ENCODE assay signal across 8 mouse cellular contexts in genomic region chr11:102605553-102606416, GRCm38 (mm10). TPM values are rescaled to one million over a fixed set of nuclear protein-coding genes. Genes with fewer than 3 reads are reported as not detected.
A peak's percentile ranks its signal among the peaks of the same experiment; 100 is the strongest.
DNase-seq lines count a peak whose midpoint lies in the region; ATAC-seq and TF ChIP-seq lines count a peak whose summit lies in the region.

No protein-coding gene starts in this region.

- peak overlapping the region; percentile 89 for H3K4me3 ChIP-seq in lung, embryonic 14.5 days (ENCODE audit: low read depth, low read length)
- peak overlapping the region; percentile 87 for H3K4me3 ChIP-seq in embryonic facial prominence, embryonic 10.5 days
- peak overlapping the region; percentile 79 for H3K4me3 ChIP-seq in hindbrain, embryonic 10.5 days
- H3K4me3 ChIP-seq in liver, embryonic 14.5 days (ENCODE audit: insufficient read depth in 1 of 2, low read depth in 2 of 2, low read length in 2 of 2): peak overlapping the region; percentile 24 to 37; a peak in 3 of 4 replicates

- H3K4me1 ChIP-seq in lung, embryonic 14.5 days (ENCODE audit: insufficient read depth): peaks cover 10% of the 10 kb centered on the region; the same call in 1 of the 2 replicates
- H3K4me1 ChIP-seq in embryonic facial prominence, embryonic 10.5 days: peaks cover 49% of the 10 kb centered on the region
- peaks cover 75% of the 10 kb centered on the region for H3K4me1 ChIP-seq in hindbrain, embryonic 10.5 days (replicated peaks)
- no peaks in the 10 kb centered on the region for H3K4me1 ChIP-seq in liver, embryonic 14.5 days (replicated peaks; ENCODE audit: control insufficient read depth in 2 of 2, insufficient read depth in 2 of 2, low read length in 1 of 2)

- WGBS in lung, embryonic 14.5 days: 1% methylated on average over 62 of the region's 62 CpGs
- under 1% methylated on average over 62 of the region's 62 CpGs for WGBS in embryonic facial prominence, embryonic 10.5 days
- under 1% methylated on average over 62 of the region's 62 CpGs for WGBS in hindbrain, embryonic 10.5 days
- WGBS in liver, embryonic 14.5 days (ENCODE audit: insufficient replicate concordance): 4% methylated on average over 62 of the region's 62 CpGs

- peak overlapping the region; percentile 80 for H3K4me2 ChIP-seq in lung, embryonic 14.5 days
- H3K4me2 ChIP-seq in liver, embryonic 14.5 days (ENCODE audit: low read depth): 0 out of 2 replicates have a peak overlapping the region, but pooled peaks have one; percentile 44

- H3K9ac ChIP-seq in lung, embryonic 14.5 days: peak overlapping the region; percentile 96
- H3K9ac ChIP-seq in liver, embryonic 14.5 days (replicated peaks): no peak overlapping the region

- TF ChIP-seq EP300 in liver, embryonic 14.5 days (IDR thresholded peaks at IDR 0.05; ENCODE audit: low read depth): no peak

- ATAC-seq in lung, embryonic 14.5 days (ENCODE audit: insufficient read depth): no peak
- no peak for ATAC-seq in liver, embryonic 14.5 days (ENCODE audit: insufficient read depth)
- ATAC-seq in inflammation-experienced regulatory T-cells, adult 6 months: no peak

- no peaks in the 10 kb centered on the region; the same call in 1 of the 2 replicates for H3K27me3 ChIP-seq in lung, embryonic 14.5 days (ENCODE audit: insufficient read depth, low read length)
- H3K27me3 ChIP-seq in embryonic facial prominence, embryonic 10.5 days (replicated peaks; ENCODE audit: low read depth, poor library complexity, severe bottlenecking): peaks cover 10% of the 10 kb centered on the region
- peaks cover 38% of the 10 kb centered on the region for H3K27me3 ChIP-seq in hindbrain, embryonic 10.5 days (ENCODE audit: insufficient read depth, poor library complexity, severe bottlenecking)
- peaks cover 72% of the 10 kb centered on the region for H3K27me3 ChIP-seq in liver, embryonic 14.5 days (ENCODE audit: control insufficient read depth, insufficient read depth, low read length)

- H3K9me3 ChIP-seq in lung, embryonic 14.5 days (ENCODE audit: low read depth, low read length): no peaks in the 10 kb centered on the region
- H3K9me3 ChIP-seq in embryonic facial prominence, embryonic 10.5 days: no peaks in the 10 kb centered on the region
- no peaks in the 10 kb centered on the region for H3K9me3 ChIP-seq in hindbrain, embryonic 10.5 days
- no peaks in the 10 kb centered on the region for H3K9me3 ChIP-seq in liver, embryonic 14.5 days (ENCODE audit: control insufficient read depth, low read length)

- H3K36me3 ChIP-seq in lung, embryonic 14.5 days (ENCODE audit: insufficient read depth): peaks cover 7% of the 10 kb centered on the region
- peaks cover 15% of the 10 kb centered on the region for H3K36me3 ChIP-seq in embryonic facial prominence, embryonic 10.5 days (replicated peaks)
- H3K36me3 ChIP-seq in hindbrain, embryonic 10.5 days: peaks cover 5% of the 10 kb centered on the region; the same call in 1 of the 2 replicates
- no peaks in the 10 kb centered on the region for H3K36me3 ChIP-seq in liver, embryonic 14.5 days (replicated peaks; ENCODE audit: control insufficient read depth, insufficient read depth, low read depth)

- DNase-seq in lung, embryonic 14.5 days: peak; percentile 73
- DNase-seq in lung, postnatal 36 days: no peak
- DNase-seq in embryonic facial prominence, embryonic 10.5 days (ENCODE audit: low spot score): peak; percentile 70
- peak; percentile 70 for DNase-seq in hindbrain, embryonic 10.5 days (ENCODE audit: low spot score)
- no peak for DNase-seq in liver, embryonic 14.5 days (ENCODE audit: low read depth in 3 of 3, low spot score in 3 of 3)
- DNase-seq in retina, postnatal 1 day: peak; percentile 51
- DNase-seq in layer of hippocampus, postnatal 14 days (ENCODE audit: low spot score in 2 of 2): no peak

- H3K27ac ChIP-seq in lung, embryonic 14.5 days (ENCODE audit: low read depth): peak overlapping the region; percentile 99
- H3K27ac ChIP-seq in embryonic facial prominence, embryonic 10.5 days (replicated peaks): peak overlapping the region; percentile 99
- peak overlapping the region; percentile 99 for H3K27ac ChIP-seq in hindbrain, embryonic 10.5 days
- no peak overlapping the region for H3K27ac ChIP-seq in liver, embryonic 14.5 days

- TF ChIP-seq CTCF in lung, embryonic 14.5 days (IDR thresholded peaks at IDR 0.05; ENCODE audit: low read depth): no peak; the same call in 1 of the 2 replicates
- 0 out of 2 replicates have a peak, but pooled peaks have one; percentile 6 for TF ChIP-seq CTCF in liver, embryonic 14.5 days (IDR thresholded peaks at IDR 0.05; ENCODE audit: low read depth)

RNA-seq across cellular contexts. Expression of gene Fzd2, which starts 1.6 kb away (rescaled TPM):
- polyA plus RNA-seq in lung, embryonic 14.5 days (2014; fragmentation: Nextera tagmentation; extraction: Ambion mirVana): 40.0 and 42.9 TPM in 2 replicates
- polyA plus RNA-seq in embryonic facial prominence, embryonic 10.5 days (2016; fragmentation: Nextera tagmentation; extraction: Ambion mirVana): 45.8 and 49.0 TPM in 2 replicates
- polyA plus RNA-seq in hindbrain, embryonic 10.5 days (2016; fragmentation: Nextera tagmentation; extraction: Ambion mirVana): 31.8 and 36.9 TPM in 2 replicates
- polyA plus RNA-seq in liver, embryonic 14.5 days (2012; rRNA removed): 0.91 and 1.1 TPM in 2 replicates
- 0.28 and 0.47 TPM in 2 replicates for polyA plus RNA-seq in liver, embryonic 14.5 days (2014; fragmentation: Nextera tagmentation; extraction: Ambion mirVana)
- not detected for polyA plus RNA-seq in inflammation-experienced regulatory T-cells, adult 6 months (2017; shearing (Covaris generic))
- total RNA-seq in layer of hippocampus, postnatal 14 days (2021): 1 to 10 TPM; 8.5 to 9.4 TPM

RNA-seq across cellular contexts. Expression of gene Gm11627, which starts 26.5 kb away (rescaled TPM):
- polyA plus RNA-seq in lung, embryonic 14.5 days (2014; fragmentation: Nextera tagmentation; extraction: Ambion mirVana): 14.3 and 15.3 TPM in 2 replicates
- polyA plus RNA-seq in embryonic facial prominence, embryonic 10.5 days (2016; fragmentation: Nextera tagmentation; extraction: Ambion mirVana): 5.3 and 6.2 TPM in 2 replicates
- polyA plus RNA-seq in hindbrain, embryonic 10.5 days (2016; fragmentation: Nextera tagmentation; extraction: Ambion mirVana): 9.0 and 9.1 TPM in 2 replicates
- polyA plus RNA-seq in liver, embryonic 14.5 days (2012; rRNA removed): 0.08 and 0.17 TPM in 2 replicates
- not detected in 2 replicates for polyA plus RNA-seq in liver, embryonic 14.5 days (2014; fragmentation: Nextera tagmentation; extraction: Ambion mirVana)
- not detected for polyA plus RNA-seq in inflammation-experienced regulatory T-cells, adult 6 months (2017; shearing (Covaris generic))
- total RNA-seq in layer of hippocampus, postnatal 14 days (2021): 1 to 10 TPM; 6.4 to 6.9 TPM

RNA-seq across cellular contexts. Expression of gene Gpatch8, which starts 49.6 kb away (rescaled TPM):
- 47.0 and 49.4 TPM in 2 replicates for polyA plus RNA-seq in lung, embryonic 14.5 days (2014; fragmentation: Nextera tagmentation; extraction: Ambion mirVana)
- polyA plus RNA-seq in embryonic facial prominence, embryonic 10.5 days (2016; fragmentation: Nextera tagmentation; extraction: Ambion mirVana): 74.6 and 76.7 TPM in 2 replicates
- polyA plus RNA-seq in hindbrain, embryonic 10.5 days (2016; fragmentation: Nextera tagmentation; extraction: Ambion mirVana): 63.0 and 66.5 TPM in 2 replicates
- polyA plus RNA-seq in liver, embryonic 14.5 days (2012; rRNA removed): 7.5 and 7.8 TPM in 2 replicates
- polyA plus RNA-seq in liver, embryonic 14.5 days (2014; fragmentation: Nextera tagmentation; extraction: Ambion mirVana): 14.1 and 16.4 TPM in 2 replicates
- 10 to 100 TPM; 58.6 to 77.0 (median 60.5) TPM for polyA plus RNA-seq in inflammation-experienced regulatory T-cells, adult 6 months (2017; shearing (Covaris generic))
- 10 to 100 TPM; 51.4 to 54.4 TPM for total RNA-seq in layer of hippocampus, postnatal 14 days (2021)

RNA-seq across cellular contexts. Expression of gene Meioc, which starts 57.7 kb away (rescaled TPM):
- polyA plus RNA-seq in lung, embryonic 14.5 days (2014; fragmentation: Nextera tagmentation; extraction: Ambion mirVana): 0.22 and 0.64 TPM in 2 replicates
- polyA plus RNA-seq in embryonic facial prominence, embryonic 10.5 days (2016; fragmentation: Nextera tagmentation; extraction: Ambion mirVana): 0.39 and 0.40 TPM in 2 replicates
- polyA plus RNA-seq in hindbrain, embryonic 10.5 days (2016; fragmentation: Nextera tagmentation; extraction: Ambion mirVana): 0.17 and 0.57 TPM in 2 replicates
- 0.01 and 0.02 TPM in 2 replicates for polyA plus RNA-seq in liver, embryonic 14.5 days (2012; rRNA removed)
- 0.11 TPM in 1 of 2 replicates, not detected in the other for polyA plus RNA-seq in liver, embryonic 14.5 days (2014; fragmentation: Nextera tagmentation; extraction: Ambion mirVana)
- polyA plus RNA-seq in inflammation-experienced regulatory T-cells, adult 6 months (2017; shearing (Covaris generic)): under 1 TPM in 2 of 3 experiments, not detected in 1; 0.08 to 0.20 TPM
- not detected for total RNA-seq in layer of hippocampus, postnatal 14 days (2021)

Comparison
In these comparisons a context has a peak if more than half of its experiments do, and no peak if none do; other contexts are left out.
1. DNase-seq: peak in lung, embryonic 14.5 days (single experiment), embryonic facial prominence, embryonic 10.5 days (single experiment), hindbrain, embryonic 10.5 days (single experiment) and retina, postnatal 1 day (single experiment); none in lung, postnatal 36 days (single experiment), liver, embryonic 14.5 days (0 of 3) and layer of hippocampus, postnatal 14 days (0 of 2).
2. H3K4me3 ChIP-seq: peak in every context shown above with its lines; median percentile 89 in lung, embryonic 14.5 days; 87 in embryonic facial prominence, embryonic 10.5 days; 79 in hindbrain, embryonic 10.5 days; 30 in liver, embryonic 14.5 days.
3. RNA of gene Fzd2, which starts 1.6 kb away (polyA plus RNA-seq): 45.8 to 49.0 TPM in embryonic facial prominence, embryonic 10.5 days, 40.0 to 42.9 TPM in lung, embryonic 14.5 days and 31.8 to 36.9 TPM in hindbrain, embryonic 10.5 days; 0.28 to 1.1 TPM in liver, embryonic 14.5 days and not detected in inflammation-experienced regulatory T-cells, adult 6 months; every median in the first group is over 10 times any median in the second.